Mouse (Mus musculus): ENCODE data around the gene Aknad1.

Aknad1 gene

GRCm38 (mm10) chr3:108739045-108739708, at the start of gene Aknad1:
Gene Aknad1, plus strand, starts transcription at chr3:108739658.
- no peak for DNase-seq (ENCODE audit: low read depth, low spot score)

GRCm38 (mm10) chr3:108689979-108690378, 49.5 kb upstream of the Aknad1 start:
- no peak for DNase-seq (ENCODE audit: low read depth, low spot score)

- no peak for DNase-seq (ENCODE audit: low read depth, low spot score)
Measured at GRCm38 (mm10) chr3:108694321-108694720, 45.1 kb upstream of the Aknad1 start.

GRCm38 (mm10) chr3:108698662-108699061, 40.8 kb upstream of the Aknad1 start:
- DNase-seq (ENCODE audit: low read depth, low spot score): no peak

GRCm38 (mm10) chr3:108699786-108700185, 39.7 kb upstream of the Aknad1 start:
- DNase-seq (ENCODE audit: low read depth, low spot score): no peak

- DNase-seq (ENCODE audit: low read depth, low spot score): no peak
Measured at GRCm38 (mm10) chr3:108701256-108701655, 38.2 kb upstream of the Aknad1 start.

- no peak for DNase-seq (ENCODE audit: low read depth, low spot score)
Measured at GRCm38 (mm10) chr3:108702789-108703188, 36.7 kb upstream of the Aknad1 start.

GRCm38 (mm10) chr3:108711296-108711695, 28.2 kb upstream of the Aknad1 start:
- DNase-seq (ENCODE audit: low read depth, low spot score): no peak

GRCm38 (mm10) chr3:108713065-108713675, 26.3 kb upstream of the Aknad1 start:
- DNase-seq (ENCODE audit: low read depth, low spot score): no peak

- no peak for DNase-seq (ENCODE audit: low read depth, low spot score)
Measured at GRCm38 (mm10) chr3:108714837-108715236, 24.6 kb upstream of the Aknad1 start.

- DNase-seq (ENCODE audit: low read depth, low spot score): no peak
Measured at GRCm38 (mm10) chr3:108717896-108718502, 21.5 kb upstream of the Aknad1 start.

- DNase-seq (ENCODE audit: low read depth, low spot score): no peak
Measured at GRCm38 (mm10) chr3:108719357-108719756, 20.1 kb upstream of the Aknad1 start.

- DNase-seq (ENCODE audit: low read depth, low spot score): no peak
Measured at GRCm38 (mm10) chr3:108719761-108720160, 19.7 kb upstream of the Aknad1 start.

GRCm38 (mm10) chr3:108721076-108721991, 18.1 kb upstream of the Aknad1 start:
- DNase-seq (ENCODE audit: low read depth, low spot score): peak; percentile 55

GRCm38 (mm10) chr3:108722036-108722872, 17.2 kb upstream of the Aknad1 start, which contains the start of gene Gpsm2:
Gene Gpsm2, minus strand, starts transcription at chr3:108722309.
- DNase-seq (ENCODE audit: low read depth, low spot score): peak; percentile 98

GRCm38 (mm10) chr3:108726413-108726812, 13.0 kb upstream of the Aknad1 start:
- DNase-seq (ENCODE audit: low read depth, low spot score): no peak

- no peak for DNase-seq (ENCODE audit: low read depth, low spot score)
Measured at GRCm38 (mm10) chr3:108727344-108727743, 12.1 kb upstream of the Aknad1 start.

GRCm38 (mm10) chr3:108727776-108728175, 11.7 kb upstream of the Aknad1 start:
- no peak for DNase-seq (ENCODE audit: low read depth, low spot score)

- DNase-seq (ENCODE audit: low read depth, low spot score): no peak
Measured at GRCm38 (mm10) chr3:108730316-108730715, 9.1 kb upstream of the Aknad1 start.

GRCm38 (mm10) chr3:108737761-108738160, 1.7 kb upstream of the Aknad1 start:
- DNase-seq (ENCODE audit: low read depth, low spot score): no peak

GRCm38 (mm10) chr3:108744060-108744459, 4.6 kb downstream of the Aknad1 start:
- DNase-seq (ENCODE audit: low read depth, low spot score): no peak
